Mouse (Mus musculus) gastrocnemius, adult 2 months (tissue): ENCODE measurements at regions not wholly inside any gene's neighbourhood (a gene's known extent, or its start where the extent isn't known, plus 50 kb on each side); places are given as distances from the start of the nearest gene placed in this dataset.
A peak's percentile ranks its signal among the peaks of the same experiment; 100 is the strongest.
"Not testable (repeated sequence)": the region's sequence is repeated elsewhere in the genome, so short reads cannot be mapped to it uniquely, and the experiment has no call there.

Experiments used
- DNase-seq: peaks from one replicate; pipeline ENCODE4 v3.0.0; 2022
- H3K27ac ChIP-seq: fragments of 200-600 bp; 2 replicates; pipeline ENCODE4 v1.8.1; 2022; ENCODE audit warnings: mild to moderate bottlenecking
- H3K4me3 ChIP-seq: fragments of 200-600 bp; 2 replicates; pipeline ENCODE4 v1.8.1; 2022; ENCODE audit warnings: mild to moderate bottlenecking, moderate library complexity
- CTCF ChIP-seq: fragments of 200-600 bp; IDR thresholded peaks from 2 replicates; pipeline ENCODE4 v1.8.1; 2022; ENCODE audit warnings: antibody characterized with exemption, mild to moderate bottlenecking, moderate library complexity
- intact Hi-C: fragments of 180-260 bp; cut with DNase I; formaldehyde crosslinking; loops from one replicate; pipeline ENCODE4 v1.15.1; 2025

DNA sequence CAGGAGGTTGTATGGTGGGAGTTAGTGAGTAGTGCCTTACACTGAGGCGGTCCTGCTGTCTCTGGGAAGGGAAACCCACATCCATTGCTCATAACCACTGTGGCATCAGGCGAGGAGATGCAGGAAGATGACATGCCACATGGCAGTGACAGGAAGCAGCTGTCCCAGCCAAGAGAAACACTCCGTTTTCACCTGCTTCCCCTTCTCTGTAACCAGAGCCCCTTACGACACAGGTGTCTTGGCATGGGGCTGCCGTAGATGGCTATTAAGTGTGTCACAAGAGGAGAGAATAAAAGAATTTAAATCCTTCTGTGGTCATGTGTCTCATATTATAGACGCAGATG lies 81.5 kb upstream of the Gm5148 start:
- H3K27ac ChIP-seq = peak overlapping the region; percentile 9; the same call in 1 of the 2 replicates
- H3K4me3 ChIP-seq = no peak overlapping the region; the same call in 1 of the 2 replicates
- intact Hi-C loops = no loop called here
- peak; percentile 76 for DNase-seq
- TF ChIP-seq CTCF = no peak

DNA sequence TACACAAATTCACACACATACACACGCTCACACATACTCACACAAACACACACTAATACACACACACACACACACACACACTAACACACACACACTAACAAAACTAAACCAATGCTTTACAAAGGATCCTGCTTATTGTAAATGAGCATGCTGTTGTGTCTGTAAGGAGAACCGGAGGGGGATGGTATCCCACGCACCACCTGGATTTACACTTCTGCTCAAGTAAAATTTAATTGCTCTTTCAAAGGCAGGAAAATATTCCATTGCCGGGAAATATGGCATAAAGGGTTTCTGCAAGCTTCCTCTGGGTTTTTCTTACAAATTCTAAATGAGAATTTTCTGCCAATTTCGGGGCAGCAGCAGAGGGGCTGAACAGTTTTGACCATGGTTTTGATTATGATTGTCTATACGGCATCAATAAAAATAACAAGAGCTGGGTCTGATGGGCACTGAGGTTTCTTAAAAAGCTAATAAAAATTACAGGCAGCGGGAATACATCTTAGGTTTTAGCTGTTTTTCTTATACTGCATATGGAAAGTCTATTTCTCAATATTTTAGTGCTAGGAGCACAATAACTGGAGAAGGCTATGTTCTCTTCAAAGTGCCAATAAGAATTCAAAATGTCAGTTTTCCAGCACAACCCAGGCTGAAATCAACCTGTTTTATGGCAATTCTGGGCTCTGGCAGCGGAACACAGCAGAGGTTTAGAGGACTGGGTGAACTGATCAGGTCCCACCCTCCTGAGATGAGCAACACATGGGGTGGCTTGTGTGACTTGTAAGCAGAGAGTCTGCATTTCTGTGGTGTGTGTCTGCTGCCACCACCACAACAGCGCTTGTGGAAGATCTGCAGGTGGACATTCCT lies 80.9 kb upstream of the Gm5148 start:
- no peak for TF ChIP-seq CTCF
- intact Hi-C loops = no loop called here
- Histone ChIP-seq H3K27ac (0 out of 2 replicates have a peak overlapping the region, but pooled peaks have one; percentile 9), H3K4me3 (no peak overlapping the region; the same call in 1 of the 2 replicates)
- no peak for DNase-seq

- H3K27ac ChIP-seq = no peak overlapping the region
- no peak overlapping the region for H3K4me3 ChIP-seq
- no peak for DNase-seq
- intact Hi-C loops = no loop called here
- no peak for TF ChIP-seq CTCF
Observed at GRCm38 (mm10) chr3:37804261-37804660, 80.0 kb upstream of the Gm5148 start.

DNA sequence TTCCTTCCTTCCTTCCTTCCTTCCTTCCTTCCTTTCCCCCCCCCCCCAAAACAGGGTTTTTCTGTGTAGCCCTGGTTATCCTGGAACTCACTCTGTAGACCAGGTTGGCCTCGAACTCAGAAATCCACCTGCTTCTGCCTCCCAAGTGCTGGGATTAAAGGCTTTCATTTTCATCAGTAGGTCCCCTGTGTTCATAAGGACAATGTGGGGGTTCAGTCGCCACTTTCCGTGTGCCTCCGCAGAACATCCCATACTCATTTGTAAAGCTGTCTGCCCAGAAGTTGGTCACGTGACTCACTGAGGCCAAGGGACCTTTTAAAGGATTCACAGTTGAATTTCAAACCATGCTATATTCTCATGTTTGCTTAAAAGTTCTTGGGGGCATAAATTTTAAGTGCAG lies 79.5 kb upstream of the Gm5148 start:
- H3K27ac ChIP-seq, H3K4me3 ChIP-seq, intact Hi-C loops, DNase-seq: not testable (repeated sequence)

DNA sequence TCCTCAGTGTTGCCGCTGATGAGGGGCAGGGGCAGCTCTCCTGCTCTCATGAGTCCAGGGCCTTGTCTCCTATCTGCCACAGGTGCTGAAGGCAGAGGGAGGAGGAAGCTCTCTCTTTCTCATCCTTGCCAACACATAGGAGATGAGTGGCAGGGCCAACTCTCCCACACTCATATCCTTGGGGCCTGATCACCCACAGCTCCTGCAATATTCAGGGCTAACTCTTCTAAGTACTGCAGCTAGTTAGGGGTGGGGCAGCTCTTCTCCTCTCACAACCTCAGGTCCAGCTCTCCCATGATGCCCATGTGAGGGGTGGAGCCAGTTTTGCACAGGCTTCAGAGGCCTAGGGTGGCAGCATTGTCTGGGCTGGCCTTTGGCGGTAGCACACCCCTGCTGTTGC lies 77.3 kb upstream of the Gm5148 start:
- TF ChIP-seq CTCF = no peak
- Histone ChIP-seq H3K27ac (no peak overlapping the region), H3K4me3 (no peak overlapping the region)
- intact Hi-C loops = no loop called here
- DNase-seq = no peak

DNA sequence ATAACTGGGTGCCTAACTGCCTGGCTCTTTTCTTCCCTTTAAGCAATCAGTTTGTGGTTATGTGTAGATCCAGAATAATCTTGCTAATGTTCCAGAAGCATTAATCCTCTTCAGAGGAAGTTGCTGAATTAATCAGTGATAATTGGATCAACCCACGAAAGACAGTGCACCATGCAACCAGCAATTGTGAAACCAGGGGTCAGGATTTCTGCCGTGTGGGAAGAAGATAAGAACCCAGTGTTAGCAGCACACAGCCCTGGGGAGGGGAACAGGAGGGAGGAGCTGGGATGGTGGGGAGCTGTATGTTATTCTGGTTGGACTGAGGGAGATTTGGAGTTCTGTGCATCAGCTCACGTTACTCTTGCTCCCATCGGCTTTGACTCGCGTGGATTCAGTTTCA lies 75.5 kb upstream of the Gm5148 start:
- no peak for TF ChIP-seq CTCF
- Histone ChIP-seq H3K4me3 (no peak overlapping the region), H3K27ac (no peak overlapping the region)
- DNase-seq = no peak
- intact Hi-C loops = no loop called here

GRCm38 (mm10) chr3:37789711-37790110 lies 65.4 kb upstream of the Gm5148 start:
- no peak for TF ChIP-seq CTCF
- Histone ChIP-seq H3K27ac (peak overlapping the region; percentile 32), H3K4me3 (no peak overlapping the region)
- DNase-seq = peak; percentile 53
- intact Hi-C loops = no loop called here

DNA sequence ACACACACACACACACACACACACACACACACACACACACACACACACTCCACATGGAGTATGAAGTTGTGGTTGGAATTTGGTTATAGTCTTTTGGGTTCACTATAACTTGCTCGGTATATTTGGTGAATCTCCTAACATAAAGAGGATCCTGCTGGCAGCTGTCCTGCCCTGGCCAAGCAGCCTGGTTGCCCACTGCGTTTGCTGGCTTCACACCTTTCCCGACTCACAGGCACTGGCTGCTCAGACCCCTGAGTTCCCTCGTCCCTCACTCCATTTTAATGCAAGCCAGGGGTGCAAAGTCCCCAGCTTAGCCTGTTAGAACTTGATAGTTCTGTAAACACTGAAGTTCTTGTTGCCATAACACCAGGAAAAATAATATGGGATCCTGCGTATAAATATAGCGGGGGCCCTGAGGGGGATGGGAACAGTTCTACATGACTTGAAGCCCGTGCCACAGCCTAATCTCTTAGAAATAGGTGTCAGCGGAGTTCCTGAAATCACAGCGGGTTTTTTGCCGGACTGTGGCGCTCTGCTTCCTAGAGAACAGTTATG lies 64.9 kb upstream of the Gm5148 start:
- no peak for TF ChIP-seq CTCF
- H3K27ac ChIP-seq = peak overlapping the region; percentile 32
- DNase-seq = no peak
- no peak overlapping the region for H3K4me3 ChIP-seq
- intact Hi-C loops = no loop called here

DNA sequence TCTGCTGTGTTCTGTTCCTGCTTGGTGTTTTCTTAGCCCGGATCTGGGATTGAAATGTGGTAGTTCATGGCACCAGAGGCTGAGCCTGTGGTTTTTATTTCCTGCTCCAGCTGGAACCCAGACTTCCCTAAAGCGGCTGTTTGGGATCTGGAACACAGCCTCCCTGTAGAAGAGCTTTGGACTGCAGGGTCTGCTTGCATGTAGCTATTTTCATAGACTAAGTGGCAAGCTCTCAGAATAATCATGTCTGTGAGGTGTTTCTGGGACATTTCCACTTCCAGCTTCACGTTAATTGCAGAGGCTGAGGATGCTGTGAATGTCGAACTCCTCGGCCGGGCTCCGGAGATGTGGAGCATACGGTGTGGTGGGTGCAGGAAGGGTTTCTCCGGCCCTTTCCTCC lies 64.1 kb upstream of the Gm5148 start:
- H3K4me3 ChIP-seq = no peak overlapping the region
- TF ChIP-seq CTCF = no peak
- DNase-seq = no peak
- intact Hi-C loops = no loop called here
- H3K27ac ChIP-seq = peak overlapping the region; percentile 41

GRCm38 (mm10) chr3:37786792-37787191 lies 62.5 kb upstream of the Gm5148 start:
- intact Hi-C loops = no loop called here
- no peak for TF ChIP-seq CTCF

DNA sequence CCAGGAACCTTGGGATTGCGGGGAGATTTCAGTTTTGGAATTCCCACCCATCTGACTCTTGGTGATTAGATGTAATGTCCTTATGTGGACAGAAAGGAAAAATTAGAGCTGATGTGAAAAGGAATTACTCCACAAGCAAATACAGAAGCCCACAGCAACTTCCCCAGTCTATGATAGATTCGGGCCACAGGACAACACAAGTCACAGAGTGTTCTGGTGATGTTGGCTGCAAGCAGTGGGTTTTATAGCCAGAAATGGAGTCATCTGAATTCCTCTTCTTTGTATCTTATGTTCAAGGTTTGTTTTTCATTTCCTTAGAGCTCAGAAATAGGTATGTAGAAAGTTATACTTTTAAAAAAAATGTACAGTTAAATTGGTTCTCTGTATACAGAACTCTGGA lies 56.8 kb upstream of the Gm5148 start:
- intact Hi-C loops = no loop called here
- Histone ChIP-seq H3K27ac (no peak overlapping the region), H3K4me3 (no peak overlapping the region)
- no peak for DNase-seq
- no peak for TF ChIP-seq CTCF

More at GRCm38 (mm10) chr3:37786792-37787191, 62.5 kb upstream of the Gm5148 start:
- Histone ChIP-seq H3K27ac (no peak overlapping the region), H3K4me3 (no peak overlapping the region)
- no peak for DNase-seq

GRCm38 (mm10) chr3:37779867-37780475 lies 55.7 kb upstream of the Gm5148 start:
- Histone ChIP-seq H3K4me3 (no peak overlapping the region), H3K27ac (no peak overlapping the region)
- TF ChIP-seq CTCF = no peak
- DNase-seq = no peak
- intact Hi-C loops = no loop called here

- H3K4me3 ChIP-seq = no peak overlapping the region
- no peak overlapping the region for H3K27ac ChIP-seq
- TF ChIP-seq CTCF = no peak
- DNase-seq = no peak
- intact Hi-C loops = no loop called here
Observed at GRCm38 (mm10) chr3:37778386-37778785, 54.1 kb upstream of the Gm5148 start.

- DNase-seq = no peak
- TF ChIP-seq CTCF = no peak
- intact Hi-C loops = no loop called here
- Histone ChIP-seq H3K27ac (no peak overlapping the region), H3K4me3 (no peak overlapping the region)
Observed at GRCm38 (mm10) chr3:37776224-37776623, 51.9 kb upstream of the Gm5148 start.
